In the genomic region with DNA sequence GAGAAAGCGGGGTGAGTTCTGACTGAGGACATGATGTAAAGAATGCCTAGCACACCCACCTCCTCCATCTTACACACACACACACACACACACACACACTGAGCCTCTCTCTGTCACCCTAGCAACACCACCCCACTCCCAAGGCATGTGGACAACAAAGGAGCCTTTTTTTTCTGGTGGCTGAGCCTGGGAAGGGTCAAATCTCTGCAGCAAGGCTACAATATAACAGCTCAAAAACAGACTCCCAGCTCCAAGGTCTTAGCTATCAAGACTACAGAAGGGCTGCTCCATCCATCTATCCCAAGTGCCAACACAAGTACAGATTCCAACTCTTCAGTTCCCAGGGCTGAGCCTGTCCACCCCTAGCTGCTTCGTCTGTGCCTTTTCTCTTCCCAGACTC, we compare ENCODE assay signal across 13 mouse cellular contexts. TPM values are rescaled to one million over a fixed set of nuclear protein-coding genes. Genes with fewer than 3 reads are reported as not detected.
DNase-seq lines count a peak whose midpoint lies in the region; ATAC-seq lines count a peak whose summit lies in the region.
"Had no signal": no experiment of that assay in that cellular context is flagged by ENCODE, and none has a peak within 500 bp of the region (broad histone marks: within the 10 kb centered on the region; RNA-seq: fewer than 3 reads in every experiment).

No protein-coding gene starts in this region.

- H3K4me3 ChIP-seq in forebrain, embryonic 13.5 days, result no peak overlapping the region
- no peak overlapping the region for H3K4me3 ChIP-seq in midbrain, embryonic 12.5 days
- H3K4me3 ChIP-seq: embryonic facial prominence, embryonic 12.5 days; lung, embryonic 15.5 days had no signal

- H3K9ac ChIP-seq in forebrain, embryonic 13.5 days, result no peak overlapping the region
- no peak overlapping the region for H3K9ac ChIP-seq in midbrain, embryonic 12.5 days (replicated peaks)
- H3K9ac ChIP-seq: embryonic facial prominence, embryonic 12.5 days; lung, embryonic 15.5 days had no signal

- peaks cover 51% of the 10 kb centered on the region for H3K36me3 ChIP-seq in forebrain, embryonic 13.5 days (ENCODE audit: poor library complexity, severe bottlenecking)
- peaks cover 34% of the 10 kb centered on the region for H3K36me3 ChIP-seq in midbrain, embryonic 12.5 days

- peak; percentile 82 for ATAC-seq in forebrain, embryonic 13.5 days
- peak; percentile 88 for ATAC-seq in midbrain, embryonic 12.5 days (ENCODE audit: low FRiP score, low read depth)
- ATAC-seq: intestine, embryonic 16.5 days had no signal

- 3% methylated on average over 2 of the region's 2 CpGs for WGBS in forebrain, embryonic 13.5 days
- WGBS in midbrain, embryonic 12.5 days, result 7% methylated on average over 2 of the region's 2 CpGs

- H3K27ac ChIP-seq in forebrain, embryonic 13.5 days, result peak overlapping the region; percentile 81
- peak overlapping the region; percentile 87 for H3K27ac ChIP-seq in midbrain, embryonic 12.5 days (replicated peaks)
- H3K27ac ChIP-seq: lung, embryonic 15.5 days had no signal

- H3K9me3 ChIP-seq in forebrain, embryonic 13.5 days (replicated peaks), result no peaks in the 10 kb centered on the region
- H3K9me3 ChIP-seq in midbrain, embryonic 12.5 days, result no peaks in the 10 kb centered on the region
- H3K9me3 ChIP-seq: embryonic facial prominence, embryonic 12.5 days; lung, embryonic 15.5 days had no signal

- H3K4me2 ChIP-seq in forebrain, embryonic 13.5 days, result no peak overlapping the region
- H3K4me2 ChIP-seq in midbrain, embryonic 12.5 days (replicated peaks), result no peak overlapping the region
- H3K4me2 ChIP-seq: embryonic facial prominence, embryonic 12.5 days; lung, embryonic 15.5 days had no signal

- H3K27me3 ChIP-seq in forebrain, embryonic 13.5 days, result no peaks in the 10 kb centered on the region
- no peaks in the 10 kb centered on the region for H3K27me3 ChIP-seq in midbrain, embryonic 12.5 days
- H3K27me3 ChIP-seq: embryonic facial prominence, embryonic 12.5 days; lung, embryonic 15.5 days had no signal

- H3K4me1 ChIP-seq in forebrain, embryonic 13.5 days, result peaks cover 38% of the 10 kb centered on the region
- H3K4me1 ChIP-seq in midbrain, embryonic 12.5 days, result peaks cover 30% of the 10 kb centered on the region

- peak; percentile 41 for DNase-seq in A20 (ENCODE audit: low read depth, low spot score)
- peak; percentile 41 for DNase-seq in Muller cell, postnatal 12 days (ENCODE audit: inconsistent ontology term)
- DNase-seq in gastrocnemius, postnatal 4 days (ENCODE audit: low spot score in 2 of 2), result no peak
- no peak for DNase-seq in adrenal gland, adult 8-10 months
- DNase-seq in c-Kit-positive CD71-positive TER-119-positive erythroid progenitor cells, embryonic 14.5 days (ENCODE audit: low spot score), result no peak
- no peak for DNase-seq in urinary bladder, adult 18-20 months (ENCODE audit: low spot score in 2 of 2)
- DNase-seq: gastrocnemius, postnatal 25 days; left cerebral cortex, postnatal 4 days had no signal

RNA-seq across cellular contexts. Expression of a gene that starts 20.6 kb away (rescaled TPM):
- polyA plus RNA-seq in forebrain, embryonic 13.5 days (2015; fragmentation: Nextera tagmentation; extraction: Ambion mirVana), result 239 and 277 TPM in 2 replicates
- polyA plus RNA-seq in midbrain, embryonic 12.5 days (2016; fragmentation: Nextera tagmentation; extraction: Ambion mirVana), result 257 and 278 TPM in 2 replicates
- total RNA-seq in gastrocnemius, postnatal 4 days (2021), result 10 to 100 TPM; 22.9 to 29.1 TPM
- total RNA-seq in adrenal gland, adult 8-10 months (2022), result 10 to 100 TPM in 3 of 4 experiments, 1 to 10 TPM in 1; 6.8 to 28.8 (median 12.0) TPM

RNA-seq across cellular contexts. Expression of a gene that starts 39.0 kb away (rescaled TPM):
- polyA plus RNA-seq in forebrain, embryonic 13.5 days (2015; fragmentation: Nextera tagmentation; extraction: Ambion mirVana), result 2.0 and 2.4 TPM in 2 replicates
- polyA plus RNA-seq in midbrain, embryonic 12.5 days (2016; fragmentation: Nextera tagmentation; extraction: Ambion mirVana), result 5.0 and 6.7 TPM in 2 replicates
- 1 to 10 TPM; 2.3 to 5.6 TPM for total RNA-seq in gastrocnemius, postnatal 4 days (2021)
- 10 to 100 TPM; 12.4 to 20.0 (median 16.4) TPM for total RNA-seq in adrenal gland, adult 8-10 months (2022)

Comparison
In these comparisons a context has a peak if more than half of its experiments do, and no peak if none do; other contexts are left out.
1. DNase-seq: peak in A20 (single experiment) and Muller cell, postnatal 12 days (single experiment); none in gastrocnemius, postnatal 4 days (0 of 2), adrenal gland, adult 8-10 months (single experiment), c-Kit-positive CD71-positive TER-119-positive erythroid progenitor cells, embryonic 14.5 days (single experiment) and urinary bladder, adult 18-20 months (0 of 2).